Comparison of ENCODE assay signal across 12 mouse cellular contexts in genomic region chr12:99923131-99923606, GRCm38 (mm10). TPM values are rescaled to one million over a fixed set of nuclear protein-coding genes. Genes with fewer than 3 reads are reported as not detected.
DNase-seq lines count a peak whose midpoint lies in the region; ATAC-seq and TF ChIP-seq lines count a peak whose summit lies in the region.
"Had no signal": no experiment of that assay in that cellular context is flagged by ENCODE, and none has a peak within 500 bp of the region (broad histone marks: within the 10 kb centered on the region; RNA-seq: fewer than 3 reads in every experiment).

No protein-coding gene starts in this region.

- H3K27ac ChIP-seq in layer of hippocampus, adult 2 months, result peak overlapping the region; percentile 79
- H3K27ac ChIP-seq in hindbrain, embryonic 15.5 days (replicated peaks), result peak overlapping the region; percentile 77
- H3K27ac ChIP-seq in neural tube, embryonic 13.5 days (replicated peaks), result peak overlapping the region; percentile 81
- H3K27ac ChIP-seq: embryonic facial prominence, embryonic 12.5 days; heart, adult 2 months; kidney, postnatal 0 days; liver, embryonic 12.5 days had no signal

- no peaks in the 10 kb centered on the region for H3K9me3 ChIP-seq in hindbrain, embryonic 15.5 days
- no peaks in the 10 kb centered on the region for H3K9me3 ChIP-seq in neural tube, embryonic 13.5 days
- H3K9me3 ChIP-seq: embryonic facial prominence, embryonic 12.5 days; liver, embryonic 12.5 days had no signal

- ATAC-seq in hindbrain, embryonic 15.5 days (ENCODE audit: low FRiP score, low read depth), result peak; percentile 86
- peak; percentile 92 for ATAC-seq in neural tube, embryonic 13.5 days (ENCODE audit: low read depth)
- ATAC-seq: liver, embryonic 12.5 days had no signal

- peaks cover 17% of the 10 kb centered on the region for H3K36me3 ChIP-seq in hindbrain, embryonic 15.5 days
- peaks cover 57% of the 10 kb centered on the region for H3K36me3 ChIP-seq in neural tube, embryonic 13.5 days

- DNase-seq in layer of hippocampus, adult 2 months (ENCODE audit: low spot score in 2 of 2), result peak in 1 of 2 experiments; percentile 55
- no peak for DNase-seq in layer of hippocampus, adult 9-10 months (ENCODE audit: low spot score)
- peak; percentile 52 for DNase-seq in embryo, embryonic 11 days
- DNase-seq in urinary bladder, postnatal 4 days (ENCODE audit: low spot score in 2 of 2), result no peak
- no peak for DNase-seq in heart, postnatal 14 days
- DNase-seq in heart, adult 8-10 months (ENCODE audit: low spot score), result no peak
- DNase-seq: heart, adult 2 months had no signal

- no peak overlapping the region for H3K4me2 ChIP-seq in hindbrain, embryonic 15.5 days
- no peak overlapping the region for H3K4me2 ChIP-seq in neural tube, embryonic 13.5 days
- H3K4me2 ChIP-seq: embryonic facial prominence, embryonic 12.5 days; liver, embryonic 12.5 days had no signal

- 8% methylated on average over 5 of the region's 5 CpGs for WGBS in hindbrain, embryonic 15.5 days
- 23% methylated on average over 5 of the region's 5 CpGs for WGBS in neural tube, embryonic 13.5 days

- intact Hi-C loops in heart, postnatal 14 days (cut with DNase I), result no loop called here

- H3K4me3 ChIP-seq in layer of hippocampus, adult 2 months, result no peak overlapping the region
- no peak overlapping the region for H3K4me3 ChIP-seq in hindbrain, embryonic 15.5 days
- H3K4me3 ChIP-seq in neural tube, embryonic 13.5 days, result no peak overlapping the region
- H3K4me3 ChIP-seq: embryonic facial prominence, embryonic 12.5 days; heart, adult 2 months; liver, embryonic 12.5 days had no signal

- H3K27me3 ChIP-seq in hindbrain, embryonic 15.5 days, result no peaks in the 10 kb centered on the region
- no peaks in the 10 kb centered on the region for H3K27me3 ChIP-seq in neural tube, embryonic 13.5 days
- H3K27me3 ChIP-seq: embryonic facial prominence, embryonic 12.5 days; liver, embryonic 12.5 days had no signal

- H3K4me1 ChIP-seq in hindbrain, embryonic 15.5 days (replicated peaks), result peaks cover 16% of the 10 kb centered on the region
- peaks cover 15% of the 10 kb centered on the region for H3K4me1 ChIP-seq in neural tube, embryonic 13.5 days (replicated peaks)
- H3K4me1 ChIP-seq: liver, embryonic 12.5 days had no signal

- TF ChIP-seq CTCF in layer of hippocampus, adult 2 months (conservative IDR thresholded peaks at IDR 0.05), result no peak

- no peak overlapping the region for H3K9ac ChIP-seq in hindbrain, embryonic 15.5 days
- no peak overlapping the region; the same call in 1 of the 2 replicates for H3K9ac ChIP-seq in neural tube, embryonic 13.5 days
- H3K9ac ChIP-seq: embryonic facial prominence, embryonic 12.5 days; liver, embryonic 12.5 days had no signal

RNA-seq across cellular contexts. Expression of gene Tdp1, which starts 38.9 kb away (rescaled TPM):
- total RNA-seq in layer of hippocampus, adult 2 months (2021), result 10 to 100 TPM; 24.2 to 30.9 TPM
- polyA plus RNA-seq in hindbrain, embryonic 15.5 days (2015; fragmentation: Nextera tagmentation; extraction: Ambion mirVana), result 45.0 and 51.5 TPM in 2 replicates
- polyA plus RNA-seq in neural tube, embryonic 13.5 days (2015; fragmentation: Nextera tagmentation; extraction: Ambion mirVana), result 44.5 and 47.1 TPM in 2 replicates
- 10 to 100 TPM in 1 of 2 experiments, 1 to 10 TPM in 1; 9.7 to 11.8 TPM for total RNA-seq in heart, postnatal 14 days (2021)
- 10 to 100 TPM in 1 of 4 experiments, 1 to 10 TPM in 3; 7.5 to 11.1 (median 9.2) TPM for total RNA-seq in heart, adult 8-10 months (2022)

RNA-seq across cellular contexts. Expression of gene Efcab11, which starts 38.9 kb away (rescaled TPM):
- under 1 TPM; 0.34 to 0.84 TPM for total RNA-seq in layer of hippocampus, adult 2 months (2021)
- polyA plus RNA-seq in hindbrain, embryonic 15.5 days (2015; fragmentation: Nextera tagmentation; extraction: Ambion mirVana), result 5.2 and 6.0 TPM in 2 replicates
- polyA plus RNA-seq in neural tube, embryonic 13.5 days (2015; fragmentation: Nextera tagmentation; extraction: Ambion mirVana), result 4.2 and 4.7 TPM in 2 replicates
- under 1 TPM; 0.62 to 0.90 TPM for total RNA-seq in heart, postnatal 14 days (2021)
- total RNA-seq in heart, adult 8-10 months (2022), result under 1 TPM in 2 of 4 experiments, not detected in 2; 0.11 to 0.31 TPM

RNA-seq across cellular contexts. Expression of gene Kcnk13, which starts 41.1 kb away (rescaled TPM):
- total RNA-seq in layer of hippocampus, adult 2 months (2021), result 1 to 10 TPM; 6.2 to 6.9 TPM
- 1.0 and 1.1 TPM in 2 replicates for polyA plus RNA-seq in hindbrain, embryonic 15.5 days (2015; fragmentation: Nextera tagmentation; extraction: Ambion mirVana)
- polyA plus RNA-seq in neural tube, embryonic 13.5 days (2015; fragmentation: Nextera tagmentation; extraction: Ambion mirVana), result 0.42 and 0.55 TPM in 2 replicates
- under 1 TPM; 0.50 to 0.63 TPM for total RNA-seq in heart, postnatal 14 days (2021)
- total RNA-seq in heart, adult 8-10 months (2022), result under 1 TPM; 0.16 to 0.52 (median 0.34) TPM

Comparison
In these comparisons a context has a peak if more than half of its experiments do, and no peak if none do; other contexts are left out.
1. RNA of gene Kcnk13, which starts 41.1 kb away (total RNA-seq): 6.2 to 6.9 TPM in layer of hippocampus, adult 2 months; 0.50 to 0.63 TPM in heart, postnatal 14 days and 0.16 to 0.52 TPM in heart, adult 8-10 months; every median in the first group is over 4 times any median in the second.
2. Peak in every context shown above with its lines, with median percentiles within 50 percentile points of each other: H3K27ac ChIP-seq.